Mouse (Mus musculus) erythroid progenitor cell, adult 5-6 weeks (primary cell): Measurements from ENCODE around the gene AL732309.1. TPM values are rescaled to one million over a fixed set of nuclear protein-coding genes. Genes with fewer than 3 reads are reported as not detected.

ENCODE experiments used
- ATAC-seq: replicated peaks from 2 replicates; pipeline ENCODE4 v1.8.0; 2016; ENCODE audit warnings: moderate number of reproducible peaks, mild to moderate bottlenecking, moderate TSS enrichment, inconsistent platforms; ENCODE audit not compliant: poor library complexity, low FRiP score, severe bottlenecking
- total RNA-seq, 2 experiments: library from RNA; stranded (forward) in 1 of 2; stranded (reverse) in 1 of 2; fragments of 150-400 nt in 1 of 2; fragments of 186-747, 209-891 nt in 1 of 2; gene quantifications; 2 replicates each; pipeline versions ENCODE4 v1.2.3 to v1.2.4; 2015 to 2017; ENCODE audit warnings: low replicate concordance in 2 of 2

Gene AL732309.1
- total RNA-seq (2015; ENCODE audit: low replicate concordance), result 4.0 and 4.6 TPM in 2 replicates
- not detected in 2 replicates for total RNA-seq (2017; ENCODE audit: low replicate concordance)

DNA sequence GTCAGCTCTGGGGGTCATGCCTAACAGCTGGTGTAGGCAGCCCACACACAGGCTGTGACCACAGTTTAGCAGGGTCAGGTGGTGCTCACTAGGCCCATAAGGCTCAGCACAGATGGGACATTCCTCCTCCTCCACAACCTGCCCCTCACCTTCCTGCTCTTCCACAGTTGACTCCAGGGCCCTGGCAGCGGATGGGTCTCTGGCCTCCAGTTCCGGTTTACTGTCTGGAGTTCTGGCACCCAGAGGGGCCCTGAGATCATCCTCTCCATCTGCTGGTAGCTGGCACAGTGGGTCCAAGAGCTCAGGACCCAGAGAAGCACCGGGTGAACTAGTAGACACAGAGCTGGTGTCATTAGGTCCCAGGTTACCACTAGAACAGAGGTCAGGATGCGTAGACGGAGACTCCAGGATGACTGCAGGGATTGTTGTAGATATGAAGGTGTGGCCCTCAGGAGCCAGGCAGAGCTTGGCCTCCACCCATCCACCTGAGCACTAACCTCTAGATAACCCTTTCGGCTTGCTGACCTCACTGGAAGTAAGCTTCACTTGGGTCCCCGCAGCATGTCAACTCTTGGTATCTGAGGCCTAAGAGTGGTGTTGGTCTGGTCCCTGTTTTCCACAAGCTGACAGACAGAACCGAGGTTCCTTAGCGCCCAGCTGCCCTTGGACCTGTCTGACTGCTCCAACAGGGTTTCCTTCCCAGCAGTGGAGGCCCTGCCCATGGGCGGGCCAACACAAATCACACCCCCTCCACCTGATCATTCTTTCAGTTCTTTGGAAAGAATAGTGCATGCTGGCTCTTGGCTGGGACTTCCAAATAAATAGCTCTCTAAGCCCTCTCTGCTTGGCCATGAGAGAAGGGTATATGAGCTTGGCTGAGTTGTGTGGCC lies at the start of gene AL732309.1:
TSS of gene AL732309.1 (minus strand) at position 681 of the 890 bp plus-strand sequence.
- no peak for ATAC-seq

DNA sequence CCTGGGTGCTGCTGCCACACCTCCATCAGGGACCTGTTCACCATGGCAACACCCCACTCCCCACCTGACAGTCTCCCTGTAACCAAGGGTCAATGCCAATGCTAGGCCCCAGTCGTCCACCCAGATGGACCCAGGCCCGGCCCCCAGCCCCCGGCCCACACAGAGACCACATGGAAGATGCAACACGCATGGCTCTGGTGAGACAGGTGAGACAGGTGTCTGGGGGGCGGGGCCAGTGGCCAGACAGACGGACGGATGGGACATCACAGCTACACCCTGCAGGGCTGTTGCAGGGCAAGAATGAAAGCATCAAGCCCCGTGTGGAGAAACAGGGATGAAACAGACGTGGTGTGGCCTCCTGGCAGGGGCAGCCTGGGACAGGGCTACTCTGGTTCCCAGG lies 47.0 kb upstream of the AL732309.1 start:
- ATAC-seq, result no peak

DNA sequence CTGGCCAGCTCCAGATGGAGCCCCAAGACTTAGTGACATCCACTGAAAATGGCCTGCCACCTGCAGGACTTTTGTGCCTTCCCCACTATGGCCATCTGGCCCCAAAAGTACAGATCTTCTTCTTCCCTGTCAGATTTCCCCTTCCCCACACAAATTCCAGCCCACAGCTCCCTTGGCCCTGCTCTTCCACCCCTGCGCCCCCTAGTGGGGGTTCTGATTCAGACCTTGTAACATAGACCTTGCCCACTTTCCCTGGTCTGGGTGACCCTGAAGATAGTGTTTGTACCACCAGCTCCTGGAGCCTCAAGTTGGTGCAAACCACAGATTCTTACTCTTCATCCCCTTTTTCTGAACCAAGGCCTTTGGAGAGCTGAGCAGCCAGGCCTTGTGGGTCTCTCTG lies 46.2 kb upstream of the AL732309.1 start:
- ATAC-seq, result peak; percentile 58; the same call in 1 of the 2 replicates

DNA sequence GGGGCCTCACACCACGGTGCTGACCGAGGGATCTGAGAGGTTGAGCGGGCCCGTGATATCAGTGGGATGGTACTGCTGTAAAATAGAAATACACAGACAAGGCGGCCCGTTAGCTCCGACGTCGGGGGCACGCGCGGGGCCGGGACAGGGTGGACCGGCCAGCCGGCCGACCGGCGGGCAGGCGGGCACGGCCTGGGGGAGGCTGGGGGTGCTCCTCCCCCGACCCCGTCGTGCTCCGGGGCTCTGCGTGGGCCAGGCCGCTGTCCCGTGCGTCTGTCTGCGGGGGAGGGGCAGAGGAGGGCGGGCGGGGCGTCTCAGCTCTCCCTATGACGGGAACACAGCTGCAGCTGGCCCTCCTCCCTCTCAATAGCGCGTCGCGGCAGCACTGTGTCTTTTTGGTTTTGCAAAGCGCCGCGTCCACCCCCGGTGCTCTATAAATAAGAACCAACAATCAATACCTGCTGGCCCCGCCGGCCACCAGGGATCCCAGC lies 45.4 kb upstream of the AL732309.1 start:
- ATAC-seq, result no peak

DNA sequence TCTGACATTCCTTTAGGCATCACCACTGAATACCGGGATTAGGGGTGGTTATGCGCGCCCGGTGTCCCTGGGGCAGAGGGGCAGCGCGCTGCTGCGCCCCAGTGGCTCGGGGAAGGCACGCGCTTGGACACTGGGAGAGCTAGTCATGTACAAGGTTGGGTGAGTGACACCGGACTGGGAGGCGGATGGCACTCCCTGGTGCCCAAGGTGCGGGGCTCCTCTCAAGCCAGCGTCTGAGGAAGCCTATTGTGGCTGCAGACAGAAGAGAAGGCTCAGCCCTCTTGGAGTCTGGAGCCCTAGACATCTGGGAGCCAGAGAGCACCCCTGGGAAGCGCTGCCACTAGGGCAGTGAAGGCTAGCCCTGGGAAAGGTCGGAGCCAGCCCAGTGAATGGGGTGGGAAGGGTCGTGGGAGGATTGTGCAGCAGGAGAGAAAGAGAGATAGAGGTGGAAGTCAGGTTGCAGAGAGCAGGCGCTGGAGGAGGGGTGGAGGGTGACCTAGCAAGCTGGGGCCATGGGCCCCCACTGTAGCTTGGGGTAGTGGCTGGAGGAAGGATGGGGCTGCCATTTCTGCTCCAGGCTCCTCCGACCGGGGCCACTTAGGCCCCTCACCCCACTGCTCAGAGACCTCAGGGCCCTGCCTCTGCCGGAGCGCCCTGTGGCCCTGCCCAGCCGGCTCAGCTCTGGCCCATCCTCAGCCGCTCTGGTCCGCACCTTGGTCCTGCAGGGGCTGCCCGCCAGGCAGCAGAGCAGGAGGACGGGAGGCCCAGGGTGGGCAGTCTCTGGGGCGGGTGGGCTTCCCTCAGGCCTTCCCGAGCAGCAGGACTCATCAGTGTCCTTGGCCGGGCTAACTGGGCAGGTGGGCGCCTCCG lies 44.8 kb upstream of the AL732309.1 start:
- no peak for ATAC-seq

DNA sequence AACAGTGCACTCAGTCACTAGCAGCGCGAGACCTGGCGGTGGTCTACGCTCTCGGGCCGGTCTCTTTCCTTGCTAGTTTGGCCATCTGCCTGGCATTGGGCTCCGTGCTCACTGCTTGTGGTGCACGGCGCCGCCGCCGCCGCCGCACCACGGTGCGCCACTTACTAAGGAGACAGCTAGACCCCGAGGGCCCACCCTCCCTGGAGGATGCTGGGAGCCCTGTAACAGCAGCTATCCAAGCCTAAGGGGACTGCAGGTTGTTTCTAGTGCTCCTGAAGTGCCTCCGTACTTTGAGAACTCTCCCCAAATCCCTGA lies 44.1 kb upstream of the AL732309.1 start:
- ATAC-seq, result no peak

DNA sequence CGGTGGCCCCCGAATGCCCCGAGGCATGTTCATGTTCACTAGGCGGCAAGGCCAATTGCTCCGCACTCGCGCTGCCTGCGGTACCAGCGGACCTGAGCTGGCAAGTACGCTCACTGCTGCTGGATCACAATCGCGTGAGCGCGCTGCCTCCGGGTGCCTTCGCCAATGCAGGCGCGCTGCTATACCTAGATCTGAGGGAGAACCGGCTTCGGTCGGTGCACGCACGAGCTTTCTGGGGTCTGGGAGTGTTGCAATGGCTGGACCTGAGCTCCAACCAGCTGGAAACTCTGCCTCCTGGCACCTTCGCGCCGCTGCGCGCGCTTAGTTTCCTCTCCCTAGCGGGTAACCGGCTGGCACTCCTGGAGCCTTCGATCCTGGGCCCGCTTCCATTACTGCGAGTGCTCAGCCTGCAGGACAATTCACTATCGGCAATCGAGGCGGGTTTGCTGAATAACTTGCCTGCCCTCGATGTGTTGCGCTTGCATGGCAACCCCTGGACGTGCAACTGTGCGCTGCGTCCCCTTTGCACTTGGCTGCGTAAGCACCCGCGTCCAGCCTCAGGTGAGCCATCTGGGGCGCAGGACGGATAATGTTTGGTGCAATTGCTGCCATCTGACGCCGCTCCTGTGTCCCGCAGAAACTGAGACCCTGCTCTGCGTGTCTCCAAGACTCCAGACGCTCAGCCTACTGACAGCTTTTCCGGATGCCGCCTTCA lies 43.6 kb upstream of the AL732309.1 start:
- ATAC-seq, result no peak

DNA sequence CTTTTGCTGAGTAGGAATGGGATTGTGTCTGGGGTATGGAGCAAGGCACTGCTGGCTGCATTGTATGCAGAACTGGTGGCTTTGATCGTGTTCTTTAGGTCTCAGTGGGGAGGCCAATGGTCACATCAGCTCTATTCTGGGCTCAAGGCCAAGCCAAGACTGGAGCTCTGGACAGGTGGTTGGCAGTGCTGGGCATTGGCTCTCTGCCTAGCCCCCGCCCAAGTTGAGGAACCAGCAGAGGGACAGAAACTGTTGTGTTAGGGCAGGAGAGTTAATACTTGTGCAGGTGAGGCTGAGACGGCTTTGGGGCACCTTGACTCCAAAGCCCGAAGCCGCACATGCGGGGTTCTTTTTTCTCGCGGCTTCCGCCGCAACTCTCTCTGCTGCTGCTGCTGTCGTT lies 43.0 kb upstream of the AL732309.1 start, which contains the start of gene Lrrc26:
TSS of gene Lrrc26 (plus strand) at position 265 of the 400 bp plus-strand sequence.
- ATAC-seq, result no peak

DNA sequence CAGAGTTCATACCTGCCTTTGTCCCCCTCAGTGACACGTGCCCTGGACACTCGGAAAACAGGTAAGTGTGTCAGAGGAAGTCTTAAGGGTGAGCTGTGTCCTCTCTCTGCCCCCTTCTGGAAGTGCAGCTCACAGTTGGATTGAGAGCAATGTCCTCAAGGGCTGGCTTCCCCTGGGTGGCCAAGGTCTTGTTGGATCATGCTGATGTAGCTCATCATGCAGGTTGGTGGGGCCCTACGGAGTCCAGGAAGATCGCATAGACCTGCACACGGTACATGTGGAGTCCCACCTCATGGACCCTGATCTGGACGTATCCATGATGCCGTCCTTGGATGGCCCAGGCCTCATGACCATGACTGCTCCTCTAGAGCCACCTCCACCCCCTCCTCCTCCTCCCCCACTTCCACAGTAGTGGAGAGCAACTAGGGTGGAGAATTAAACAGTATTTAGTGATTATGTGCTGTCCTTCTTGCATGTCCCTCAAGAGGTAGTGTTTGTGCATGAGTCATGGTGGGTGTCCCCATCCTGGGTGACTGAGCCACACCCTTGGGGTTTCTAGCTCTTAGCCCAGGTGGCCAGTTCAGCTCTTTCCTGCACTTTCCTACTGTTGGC lies 42.2 kb upstream of the AL732309.1 start:
- no peak for ATAC-seq

DNA sequence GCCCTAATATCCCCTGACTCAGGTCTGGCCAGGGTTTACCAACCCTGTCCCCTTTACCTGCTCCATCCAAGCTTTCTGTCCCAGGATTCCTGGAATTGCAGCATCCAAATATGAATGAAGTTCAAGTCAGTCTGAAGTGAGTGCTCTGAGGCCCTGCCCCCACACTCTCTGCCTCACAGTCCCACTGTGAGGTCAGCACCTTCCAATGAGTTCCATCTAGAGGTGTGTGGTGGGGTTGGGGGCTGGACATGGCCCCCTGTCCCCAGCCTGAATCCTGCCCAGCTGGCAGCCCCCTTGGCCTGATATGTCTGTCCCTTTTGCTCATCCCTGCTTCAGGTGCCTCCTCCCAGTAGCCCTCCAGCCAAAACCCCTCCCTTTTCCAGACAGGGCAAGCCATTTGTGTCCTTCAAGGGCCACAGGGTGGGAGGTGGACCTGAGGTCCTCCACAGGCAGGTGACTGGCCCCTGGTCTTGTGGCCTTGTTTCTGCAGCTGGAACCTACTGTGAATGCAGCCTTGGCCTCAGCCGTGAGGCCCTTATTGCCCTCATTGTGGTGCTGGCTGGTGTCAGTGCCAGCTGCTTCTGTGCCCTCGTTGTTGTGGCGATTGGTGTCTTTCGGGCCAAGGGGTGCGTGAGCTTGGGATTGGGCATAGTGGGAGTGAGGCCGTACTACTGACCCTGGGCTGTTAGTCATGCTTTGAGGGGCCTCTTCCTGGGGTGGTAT lies 41.4 kb upstream of the AL732309.1 start, which contains the start of gene Tmem210:
TSS of gene Tmem210 (plus strand) at position 219 of the 723 bp plus-strand sequence.
- ATAC-seq, result no peak

DNA sequence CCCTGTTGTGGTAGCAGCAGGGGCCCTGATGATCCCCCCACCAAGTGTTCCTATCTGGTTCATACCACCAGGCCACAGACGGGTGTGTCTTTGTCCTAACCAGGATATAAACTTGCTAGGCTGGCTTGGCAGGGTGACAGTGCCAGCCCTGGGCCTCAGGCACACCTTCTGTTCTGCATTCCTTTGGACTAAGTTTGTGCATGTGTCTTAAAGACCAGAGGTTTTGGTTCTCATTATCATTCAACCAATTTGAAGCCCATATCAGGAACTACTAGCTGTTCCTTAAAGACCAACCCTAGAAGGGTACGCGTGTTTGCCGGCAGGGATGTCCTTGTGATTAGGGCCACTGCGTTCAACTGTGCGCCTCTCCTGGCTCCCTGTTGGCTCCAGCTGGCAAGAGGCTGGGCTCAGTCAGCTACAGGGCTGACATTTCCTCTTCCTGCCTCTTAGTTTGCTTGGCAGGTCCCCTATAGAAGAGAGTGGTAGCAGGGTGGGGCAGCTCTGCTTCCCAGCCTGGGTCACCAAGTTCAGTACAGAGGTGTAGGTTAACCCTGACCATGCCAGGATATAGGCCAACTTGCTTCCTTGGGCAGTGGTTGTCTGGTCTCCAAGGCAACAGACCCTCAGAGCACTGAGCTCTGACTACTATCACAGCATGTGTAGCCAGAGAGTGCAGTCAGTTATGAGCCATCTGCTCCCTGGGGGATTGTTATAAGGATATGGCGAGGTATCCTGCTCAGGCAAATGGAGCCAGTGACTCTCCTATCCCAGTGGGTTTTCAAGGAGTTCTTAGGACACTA lies 40.4 kb upstream of the AL732309.1 start:
- ATAC-seq, result no peak

DNA sequence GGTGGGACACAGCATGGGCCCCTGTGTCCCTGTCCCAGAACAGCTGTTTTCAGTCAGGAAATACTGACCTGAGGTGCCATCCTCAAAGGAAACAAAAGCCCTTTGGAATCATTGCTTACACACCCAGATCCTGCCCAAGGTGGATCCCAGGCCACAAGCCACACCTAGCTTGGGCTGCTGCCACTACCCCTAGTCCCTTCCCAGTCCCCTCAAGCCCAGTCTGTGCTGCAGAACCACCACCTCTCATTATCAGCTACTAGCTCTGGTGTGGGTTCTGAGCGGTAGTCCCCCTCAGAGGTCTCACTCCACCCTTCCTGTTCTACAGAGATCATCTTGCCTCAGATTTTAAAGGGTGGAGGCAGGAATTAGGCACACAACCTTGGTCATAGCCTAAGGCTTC lies 39.7 kb upstream of the AL732309.1 start:
- ATAC-seq, result no peak

DNA sequence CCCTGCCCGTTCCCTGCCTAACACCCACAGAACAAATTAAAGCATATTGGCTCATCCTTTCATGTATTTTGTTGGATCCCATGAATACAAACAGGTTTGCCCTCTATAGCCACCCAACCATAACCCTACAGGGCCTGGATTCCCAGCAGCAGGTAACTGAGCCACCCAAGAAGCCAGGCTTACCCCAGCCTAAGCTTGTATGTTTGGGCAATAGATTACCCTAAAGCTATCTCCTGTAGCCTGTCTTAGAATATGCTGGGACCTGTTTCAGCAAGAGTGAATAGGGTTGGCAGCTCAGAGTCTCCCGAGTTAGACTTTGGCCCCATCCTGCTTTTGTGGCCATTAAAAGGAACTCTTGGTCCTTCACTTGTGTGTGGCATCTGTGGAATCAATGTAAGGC lies 38.9 kb upstream of the AL732309.1 start:
- no peak for ATAC-seq

DNA sequence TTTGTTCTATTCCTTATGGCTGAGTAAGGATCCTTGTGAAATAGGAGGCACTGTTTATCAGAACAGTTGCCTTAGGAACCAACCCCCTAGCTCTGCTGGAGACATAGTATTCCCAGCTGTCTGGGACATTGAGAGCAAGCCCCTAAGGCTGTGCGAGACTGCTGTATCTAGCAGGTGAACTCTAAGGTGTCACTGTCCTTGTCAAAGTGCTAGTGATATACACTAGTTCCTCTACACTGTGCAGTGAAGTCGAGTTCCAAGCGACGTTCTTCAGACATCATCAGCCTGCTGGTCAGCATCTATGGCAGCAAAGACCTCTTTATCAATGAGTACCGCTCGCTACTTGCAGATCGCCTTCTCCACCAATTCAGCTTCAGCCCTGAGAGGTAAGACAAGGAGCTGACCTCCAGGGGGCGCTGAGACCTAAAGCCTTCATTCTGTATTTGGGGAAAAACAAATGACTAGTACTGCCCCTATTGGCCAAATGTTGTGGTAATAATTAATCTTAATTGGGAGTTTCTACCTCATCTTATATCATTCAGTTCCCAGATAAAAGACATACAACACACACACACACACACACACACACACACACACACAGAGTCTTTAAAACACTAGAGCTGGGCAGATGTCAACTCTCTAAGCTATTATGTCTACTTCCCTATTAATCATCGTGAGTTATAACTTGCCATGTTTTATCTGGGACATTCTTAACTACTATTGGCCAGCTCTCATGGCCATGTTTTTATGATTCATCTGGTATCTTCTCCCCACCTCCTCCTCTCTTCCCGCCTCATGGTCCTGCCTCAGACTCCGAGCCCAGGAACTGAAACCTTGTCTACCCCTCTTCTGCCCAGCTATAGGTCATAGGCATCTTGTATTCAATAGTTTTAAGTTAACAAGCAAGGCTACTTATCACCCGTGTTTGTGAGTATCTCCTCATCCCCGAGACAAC lies 32.5 kb upstream of the AL732309.1 start:
- ATAC-seq, result peak; percentile 84

DNA sequence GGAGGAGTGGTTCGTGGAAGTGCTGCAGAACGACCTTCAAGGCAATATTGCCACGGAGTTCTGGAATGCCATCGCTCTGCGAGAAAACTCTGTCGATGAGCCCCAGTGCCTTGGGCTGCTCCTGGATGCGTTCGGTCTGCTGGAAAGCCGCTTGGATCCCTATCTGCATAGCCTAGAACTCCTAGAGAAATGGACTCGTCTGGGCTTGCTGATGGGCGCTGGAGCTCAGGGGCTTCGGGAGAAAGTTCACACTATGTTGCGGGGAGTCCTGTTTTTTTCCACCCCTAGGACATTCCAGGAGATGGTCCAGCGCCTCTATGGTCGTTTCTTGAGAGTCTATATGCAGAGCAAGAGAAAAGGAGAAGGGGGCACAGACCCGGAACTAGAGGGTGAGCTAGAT lies 26.3 kb upstream of the AL732309.1 start:
- 0 out of 2 replicates have a peak, but pooled peaks have one; percentile 3 for ATAC-seq

DNA sequence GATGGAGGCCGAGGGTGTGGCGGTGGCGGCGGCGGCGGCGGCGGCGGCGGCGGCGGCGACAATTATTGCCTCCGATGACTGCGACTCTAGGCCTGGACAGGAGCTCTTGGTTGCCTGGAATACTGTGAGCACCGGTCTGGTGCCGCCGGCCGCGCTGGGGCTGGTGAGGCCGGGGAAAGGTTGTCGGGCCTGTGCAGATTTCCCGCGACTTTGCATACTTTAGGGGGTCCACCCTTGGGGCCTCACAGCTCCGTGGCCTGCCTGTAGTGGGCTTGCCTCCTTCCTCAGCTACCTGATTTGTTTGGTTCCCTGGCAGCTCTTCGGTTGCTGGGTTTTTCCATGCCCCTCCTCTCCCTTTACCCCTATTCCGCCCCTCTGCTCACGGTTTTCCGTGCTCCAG lies 25.9 kb upstream of the AL732309.1 start:
- ATAC-seq, result peak; percentile 21
